Mouse (Mus musculus) right cerebral cortex, postnatal 36 days (tissue): ENCODE measurements around the gene Col11a1.

ENCODE experiments used
- DNase-seq, 2 experiments: peaks; one replicate each; pipeline ENCODE4 v3.0.0; 2022; ENCODE audit warnings: low spot score in 2 of 2, mixed read lengths in 1 of 2

Gene Col11a1

GRCm38 (mm10) chr3:114029971-114030635, at the start of gene Col11a1:
Col11a1 (plus strand) TSS chr3:114030540.
- peak; percentile 36 to 47 for DNase-seq

GRCm38 (mm10) chr3:113990936-113991335, 39.4 kb upstream of the Col11a1 start:
- DNase-seq, result no peak

GRCm38 (mm10) chr3:114030886-114031285, 546 bp downstream of the Col11a1 start:
- no peak for DNase-seq

- DNase-seq, result peak; percentile 1 to 7
Observed at GRCm38 (mm10) chr3:114031351-114032213, 1.2 kb downstream of the Col11a1 start.

GRCm38 (mm10) chr3:114032333-114032732, 2.0 kb downstream of the Col11a1 start:
- peak in 1 of 2 experiments; percentile 7 for DNase-seq

GRCm38 (mm10) chr3:114052406-114052805, 22.1 kb downstream of the Col11a1 start:
- no peak for DNase-seq

GRCm38 (mm10) chr3:114053501-114053900, 23.2 kb downstream of the Col11a1 start:
- no peak for DNase-seq

GRCm38 (mm10) chr3:114065123-114065522, 34.8 kb downstream of the Col11a1 start:
- no peak for DNase-seq

GRCm38 (mm10) chr3:114065587-114065986, 35.2 kb downstream of the Col11a1 start:
- DNase-seq, result peak; percentile 48 to 68

- DNase-seq, result no peak
Observed at GRCm38 (mm10) chr3:114099335-114099734, 69.0 kb downstream of the Col11a1 start.

- no peak for DNase-seq
Observed at GRCm38 (mm10) chr3:114107099-114107498, 76.8 kb downstream of the Col11a1 start.

- DNase-seq, result no peak
Observed at GRCm38 (mm10) chr3:114147140-114147539, 116.8 kb downstream of the Col11a1 start.

- DNase-seq, result no peak
Observed at GRCm38 (mm10) chr3:114197964-114198750, 167.8 kb downstream of the Col11a1 start.

- DNase-seq, result no peak
Observed at GRCm38 (mm10) chr3:114212255-114212654, 181.9 kb downstream of the Col11a1 start.

- no peak for DNase-seq
Observed at GRCm38 (mm10) chr3:114216105-114216504, 185.8 kb downstream of the Col11a1 start.

GRCm38 (mm10) chr3:114229501-114229900, 199.2 kb downstream of the Col11a1 start:
- no peak for DNase-seq
